Mouse (Mus musculus): Measurements from ENCODE around the gene Cd93. TPM values are rescaled to one million over a fixed set of nuclear protein-coding genes. Genes with fewer than 3 reads are reported as not detected.

The Cd93 gene
- total RNA-seq, 1 experiment = 0.40 TPM

DNA sequence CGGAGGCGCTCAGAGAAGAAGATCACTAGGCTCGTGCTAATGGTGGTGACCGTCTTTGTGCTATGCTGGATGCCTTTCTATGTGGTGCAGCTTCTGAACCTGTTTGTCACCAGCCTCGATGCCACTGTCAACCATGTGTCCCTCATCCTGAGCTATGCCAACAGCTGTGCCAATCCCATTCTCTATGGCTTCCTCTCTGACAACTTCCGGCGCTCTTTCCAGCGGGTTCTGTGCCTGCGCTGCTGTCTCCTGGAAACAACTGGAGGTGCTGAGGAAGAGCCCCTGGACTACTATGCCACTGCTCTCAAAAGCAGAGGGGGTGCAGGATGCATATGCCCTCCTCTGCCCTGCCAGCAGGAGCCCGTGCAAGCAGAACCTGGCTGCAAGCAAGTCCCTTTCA, 47.2 kb downstream of the Cd93 start:
- Histone ChIP-seq H3K27ac (ENCODE audit: insufficient read depth, low read depth, low read length, poor library complexity, severe bottlenecking) (no peak overlapping the region), H3K36me3 (ENCODE audit: control insufficient read depth, insufficient read depth, low read length, poor library complexity, severe bottlenecking) (no peaks in the 10 kb centered on the region), H3K9me3 (ENCODE audit: control insufficient read depth, insufficient read depth, low read depth, low read length) (no peaks in the 10 kb centered on the region), H3K4me1 (ENCODE audit: control insufficient read depth in 2 of 2, insufficient read depth in 2 of 2, low read length in 2 of 2, poor library complexity in 1 of 2) (peaks cover 0 to 3% of the 10 kb centered on the region in 2 experiments; a peak in 1 of 4 replicates), H3K9ac (ENCODE audit: insufficient read depth, low read depth, low read length, poor library complexity, severe bottlenecking) (no peak overlapping the region), H3K4me3 (ENCODE audit: insufficient read depth in 1 of 2, low read depth in 1 of 2, low read length in 2 of 2, poor library complexity in 1 of 2, severe bottlenecking in 1 of 2) (peak overlapping the region; percentile 64 to 65; a peak in 2 of 4 replicates)
- no peak for DNase-seq (ENCODE audit: low read depth, low spot score)
- TF ChIP-seq ZNF384 (IDR thresholded peaks at IDR 0.05; ENCODE audit: low read depth, low read length) = no peak
- no peak for TF ChIP-seq HCFC1 (IDR thresholded peaks at IDR 0.05; ENCODE audit: borderline replicate concordance, insufficient read depth, low read length)
- TF ChIP-seq MAFK (IDR thresholded peaks at IDR 0.05; ENCODE audit: insufficient read depth, low read depth, low read length) = no peak
- TF ChIP-seq ZC3H11A (IDR thresholded peaks at IDR 0.05; ENCODE audit: borderline replicate concordance, low read depth, low read length) = no peak
- TF ChIP-seq CHD2 (IDR thresholded peaks at IDR 0.05; ENCODE audit: low read depth, low read length) = no peak
- in situ Hi-C loops (cut with MboI; ENCODE audit: low sequenced_read_pairs in 2 of 2, unreplicated experiment in 2 of 2) = no loop called here

DNA sequence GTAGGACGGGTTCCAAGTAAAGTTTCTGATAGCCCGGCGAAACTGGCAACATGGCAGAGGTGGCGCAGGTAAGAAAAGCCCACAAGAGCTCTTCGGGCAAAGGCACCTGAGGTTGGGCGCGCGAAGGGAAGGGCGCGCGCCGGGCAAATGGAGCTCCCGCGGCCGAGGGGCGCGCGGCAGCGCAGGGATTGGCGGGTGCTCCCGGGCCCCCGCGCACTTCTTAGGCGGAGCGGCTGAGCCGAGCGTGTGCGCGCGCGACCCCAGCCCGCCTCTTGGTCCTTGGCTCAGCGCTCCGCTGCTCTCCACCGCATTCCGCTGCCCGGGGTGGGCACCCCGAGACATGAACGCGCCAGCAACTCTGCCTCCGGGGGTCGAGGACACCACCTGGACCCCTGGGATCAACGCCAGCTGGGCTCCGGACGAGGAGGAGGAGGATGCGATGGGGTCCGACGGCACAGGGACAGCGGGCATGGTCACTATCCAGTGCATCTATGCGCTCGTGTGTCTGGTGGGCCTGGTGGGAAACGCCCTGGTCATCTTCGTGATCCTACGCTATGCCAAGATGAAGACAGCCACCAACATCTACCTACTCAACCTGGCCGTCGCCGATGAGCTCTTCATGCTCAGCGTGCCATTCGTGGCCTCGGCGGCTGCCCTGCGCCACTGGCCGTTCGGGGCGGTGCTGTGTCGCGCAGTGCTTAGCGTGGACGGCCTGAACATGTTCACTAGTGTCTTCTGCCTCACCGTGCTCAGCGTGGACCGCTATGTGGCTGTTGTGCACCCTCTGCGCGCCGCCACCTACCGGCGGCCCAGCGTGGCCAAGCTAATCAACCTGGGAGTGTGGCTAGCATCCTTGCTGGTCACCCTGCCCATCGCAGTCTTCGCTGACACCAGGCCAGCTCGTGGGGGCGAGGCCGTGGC, 48.0 kb downstream of the Cd93 start, which contains the start of gene Sstr4:
Gene Sstr4 (plus strand): TSS at position 214 of the 921 bp plus-strand sequence.
- TF ChIP-seq CHD2 (IDR thresholded peaks at IDR 0.05; ENCODE audit: low read depth, low read length) = no peak
- Histone ChIP-seq H3K4me1 (ENCODE audit: control insufficient read depth in 2 of 2, insufficient read depth in 2 of 2, low read length in 2 of 2, poor library complexity in 1 of 2) (peaks cover 0 to 3% of the 10 kb centered on the region in 2 experiments; a peak in 1 of 4 replicates), H3K27ac (ENCODE audit: insufficient read depth, low read depth, low read length, poor library complexity, severe bottlenecking) (no peak within 1 kb of the TSS), H3K9ac (ENCODE audit: insufficient read depth, low read depth, low read length, poor library complexity, severe bottlenecking) (no peak within 1 kb of the TSS), H3K9me3 (ENCODE audit: control insufficient read depth, insufficient read depth, low read depth, low read length) (no peaks in the 10 kb centered on the region), H3K36me3 (ENCODE audit: control insufficient read depth, insufficient read depth, low read length, poor library complexity, severe bottlenecking) (no peaks in the 10 kb centered on the region), H3K4me3 (ENCODE audit: insufficient read depth in 1 of 2, low read depth in 1 of 2, low read length in 2 of 2, poor library complexity in 1 of 2, severe bottlenecking in 1 of 2) (peak within 1 kb of the TSS; percentile 64 to 65)
- in situ Hi-C loops (cut with MboI; ENCODE audit: low sequenced_read_pairs in 2 of 2, unreplicated experiment in 2 of 2) = no loop called here
- DNase-seq (ENCODE audit: low read depth, low spot score) = no peak

DNA sequence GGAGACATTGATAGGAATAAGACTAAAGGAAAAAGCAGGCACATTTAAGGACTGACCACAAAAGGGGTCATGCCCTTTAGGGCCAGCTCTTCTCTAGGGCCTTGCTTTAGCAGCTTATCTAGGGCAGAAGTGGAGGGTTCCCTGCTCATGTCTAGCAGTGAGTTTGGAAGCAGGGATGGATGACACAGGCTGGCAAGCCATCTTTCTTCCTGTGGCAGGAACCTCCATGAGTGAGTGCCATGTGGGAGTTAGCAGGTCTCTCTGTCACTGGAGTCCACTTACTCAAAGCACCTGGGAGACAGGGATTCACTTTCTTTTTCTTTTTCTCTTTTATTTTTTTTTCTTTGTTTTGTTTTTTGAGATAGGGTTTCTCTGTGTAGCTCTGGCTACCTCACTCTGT, 49.5 kb downstream of the Cd93 start:
- TF ChIP-seq MAFK (IDR thresholded peaks at IDR 0.05; ENCODE audit: insufficient read depth, low read depth, low read length) (no peak), CHD2 (IDR thresholded peaks at IDR 0.05; ENCODE audit: low read depth, low read length) (no peak), HCFC1 (IDR thresholded peaks at IDR 0.05; ENCODE audit: borderline replicate concordance, insufficient read depth, low read length) (no peak), ZNF384 (IDR thresholded peaks at IDR 0.05; ENCODE audit: low read depth, low read length) (no peak), ZC3H11A (IDR thresholded peaks at IDR 0.05; ENCODE audit: borderline replicate concordance, low read depth, low read length) (no peak)
- no peaks in the 10 kb centered on the region for H3K9me3 ChIP-seq (ENCODE audit: control insufficient read depth, insufficient read depth, low read depth, low read length)
- DNase-seq (ENCODE audit: low read depth, low spot score) = no peak

DNA sequence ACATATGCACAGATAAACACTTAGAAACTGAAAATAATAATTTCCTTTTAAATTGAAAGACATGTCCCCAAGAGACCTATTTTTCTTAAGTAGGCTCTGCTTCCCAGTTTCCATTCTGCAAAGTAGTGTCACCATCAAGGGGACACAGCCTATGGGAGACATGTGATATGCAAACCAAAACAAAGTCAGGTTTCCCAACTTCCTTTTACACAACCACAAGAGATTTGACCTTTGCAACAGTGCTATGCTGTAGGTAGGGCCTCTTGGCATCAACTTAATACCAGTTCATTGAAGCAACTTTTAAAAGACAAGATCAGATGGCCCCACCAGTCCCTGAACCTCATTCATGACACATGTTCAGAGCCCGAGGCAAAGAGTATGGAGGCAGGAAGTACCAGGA, 50.2 kb downstream of the Cd93 start:
- H3K27ac ChIP-seq (ENCODE audit: insufficient read depth, low read depth, low read length, poor library complexity, severe bottlenecking) = no peak overlapping the region
- H3K4me3 ChIP-seq (ENCODE audit: insufficient read depth in 1 of 2, low read depth in 1 of 2, low read length in 2 of 2, poor library complexity in 1 of 2, severe bottlenecking in 1 of 2) = no peak overlapping the region
- H3K4me1 ChIP-seq (ENCODE audit: control insufficient read depth in 2 of 2, insufficient read depth in 2 of 2, low read length in 2 of 2, poor library complexity in 1 of 2) = peaks cover 0 to 3% of the 10 kb centered on the region in 2 experiments; a peak in 1 of 4 replicates
- H3K9ac ChIP-seq (ENCODE audit: insufficient read depth, low read depth, low read length, poor library complexity, severe bottlenecking) = no peak overlapping the region
- in situ Hi-C loops (cut with MboI; ENCODE audit: low sequenced_read_pairs in 2 of 2, unreplicated experiment in 2 of 2) = no loop called here
- H3K36me3 ChIP-seq (ENCODE audit: control insufficient read depth, insufficient read depth, low read length, poor library complexity, severe bottlenecking) = no peaks in the 10 kb centered on the region
- TF ChIP-seq ZC3H11A (IDR thresholded peaks at IDR 0.05; ENCODE audit: borderline replicate concordance, low read depth, low read length) (no peak), CHD2 (IDR thresholded peaks at IDR 0.05; ENCODE audit: low read depth, low read length) (no peak), HCFC1 (IDR thresholded peaks at IDR 0.05; ENCODE audit: borderline replicate concordance, insufficient read depth, low read length) (no peak), MAFK (IDR thresholded peaks at IDR 0.05; ENCODE audit: insufficient read depth, low read depth, low read length) (no peak), ZNF384 (IDR thresholded peaks at IDR 0.05; ENCODE audit: low read depth, low read length) (no peak)
- H3K9me3 ChIP-seq (ENCODE audit: control insufficient read depth, insufficient read depth, low read depth, low read length) = no peaks in the 10 kb centered on the region
- no peak for DNase-seq (ENCODE audit: low read depth, low spot score)

More for the DNA sequence above, 49.5 kb downstream of the Cd93 start:
- Histone ChIP-seq H3K36me3 (ENCODE audit: control insufficient read depth, insufficient read depth, low read length, poor library complexity, severe bottlenecking) (no peaks in the 10 kb centered on the region), H3K27ac (ENCODE audit: insufficient read depth, low read depth, low read length, poor library complexity, severe bottlenecking) (no peak overlapping the region), H3K9ac (ENCODE audit: insufficient read depth, low read depth, low read length, poor library complexity, severe bottlenecking) (no peak overlapping the region), H3K4me3 (ENCODE audit: insufficient read depth in 1 of 2, low read depth in 1 of 2, low read length in 2 of 2, poor library complexity in 1 of 2, severe bottlenecking in 1 of 2) (no peak overlapping the region), H3K4me1 (ENCODE audit: control insufficient read depth in 2 of 2, insufficient read depth in 2 of 2, low read length in 2 of 2, poor library complexity in 1 of 2) (peaks cover 0 to 3% of the 10 kb centered on the region in 2 experiments; a peak in 1 of 4 replicates)
- in situ Hi-C loops (cut with MboI; ENCODE audit: low sequenced_read_pairs in 2 of 2, unreplicated experiment in 2 of 2) = no loop called here
